Mouse (Mus musculus) forebrain, embryonic 10.5 days (tissue): Measurements from ENCODE around the gene Npm1. TPM values are rescaled to one million over a fixed set of nuclear protein-coding genes. Genes with fewer than 3 reads are reported as not detected.

Source experiments
- DNase-seq: peaks from one replicate; pipeline ENCODE4 v3.0.0-alpha.2; 2017; ENCODE audit warnings: low spot score; ENCODE audit errors: extremely low spot score
- H3K27ac ChIP-seq: fragments of 300-500 bp; sonication (generic); 2 replicates; pipeline ENCODE4 v1.5.1; 2016; ENCODE audit warnings: mild to moderate bottlenecking
- H3K27me3 ChIP-seq: fragments of 300-500 bp; sonication (generic); 2 replicates; pipeline ENCODE4 v1.6.1; 2016; ENCODE audit warnings: mild to moderate bottlenecking; ENCODE audit not compliant: poor library complexity, severe bottlenecking
- H3K36me3 ChIP-seq: fragments of 300-500 bp; sonication (generic); replicated peaks from 2 replicates; pipeline ENCODE4 v1.6.1; 2016; ENCODE audit warnings: mild to moderate bottlenecking, moderate library complexity
- H3K4me1 ChIP-seq: fragments of 300-500 bp; sonication (generic); 2 replicates; pipeline ENCODE4 v1.6.1; 2016
- H3K4me3 ChIP-seq: fragments of 300-500 bp; sonication (generic); 2 replicates; pipeline ENCODE4 v1.5.1; 2016; ENCODE audit warnings: mild to moderate bottlenecking, moderate library complexity
- H3K9me3 ChIP-seq: fragments of 300-500 bp; sonication (generic); 2 replicates; pipeline ENCODE4 v1.6.1; 2016; ENCODE audit warnings: mild to moderate bottlenecking, moderate library complexity
- WGBS: fragments of 180-500 bp; shearing (Covaris S2); methylation state at CpG from one replicate; pipeline ENCODE4 v1.1.7; 2016; 5-methylcytosine and 5-hydroxymethylcytosine counted together
- polyA plus RNA-seq: library from polyadenylated mRNA; unstranded; fragments of >200 nt; fragmentation: Nextera tagmentation; extraction: Ambion mirVana; gene quantifications from 2 replicates; pipeline ENCODE4 v1.2.1, GENCODE M21; 2016

The Npm1 gene
- polyA plus RNA-seq, 1 experiment from 2014 or later, result 1,478 TPM

GRCm38 (mm10) chr11:33170489-33170888 lies 7.5 kb upstream of the Npm1 start:
- Histone ChIP-seq H3K4me1 (no peaks in the 10 kb centered on the region), H3K27me3 (peaks cover 18% of the 10 kb centered on the region), H3K27ac (no peak overlapping the region), H3K9me3 (no peaks in the 10 kb centered on the region), H3K4me3 (no peak overlapping the region), H3K36me3 (no peaks in the 10 kb centered on the region)
- 14% methylated on average over 9 of the region's 9 CpGs for WGBS
- DNase-seq, result peak; percentile 48

DNA sequence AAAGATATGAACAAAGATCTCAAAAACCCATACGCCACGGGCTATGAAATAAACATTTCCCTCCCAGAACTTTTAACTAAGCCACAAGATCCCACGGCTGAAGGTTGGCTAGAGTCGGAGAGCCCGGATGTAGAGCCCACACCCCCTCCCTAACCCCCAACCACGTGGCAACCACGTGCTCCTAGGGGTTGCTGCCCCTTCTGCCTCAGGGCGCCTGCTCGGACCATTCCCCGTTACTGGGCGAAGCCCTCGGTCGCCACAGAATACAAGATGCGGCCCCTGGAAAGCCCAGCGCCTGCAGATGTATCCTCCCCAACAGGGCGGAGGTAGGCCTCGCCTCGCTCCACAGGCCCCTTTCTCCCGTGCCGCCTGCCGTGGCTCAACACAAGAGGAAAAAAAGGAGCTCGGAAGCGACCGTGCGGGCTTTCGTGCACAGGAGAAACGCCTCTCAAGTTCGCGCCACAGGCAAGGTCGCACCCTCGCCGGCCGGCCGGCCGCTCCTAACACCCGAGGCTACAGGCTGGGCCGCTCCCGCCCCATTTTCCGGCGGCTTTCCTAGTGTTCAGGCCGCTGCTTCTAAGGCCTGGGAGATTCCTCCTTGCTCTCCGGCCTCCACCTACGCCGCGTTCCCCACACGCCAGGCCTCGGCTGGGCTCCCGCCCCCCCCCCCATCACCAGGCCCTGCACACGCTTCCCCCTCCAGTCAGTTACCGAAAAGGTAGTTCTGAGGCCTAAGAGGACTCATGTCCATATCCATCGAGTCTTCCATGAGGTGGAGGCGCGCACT lies 602 bp downstream of the Npm1 start:
- peaks cover 46% of the 10 kb centered on the region for H3K36me3 ChIP-seq
- peaks cover 40% of the 10 kb centered on the region for H3K4me1 ChIP-seq
- WGBS, result 2% methylated on average over 53 of the region's 53 CpGs
- peak; percentile 80 for DNase-seq
- no peaks in the 10 kb centered on the region for H3K9me3 ChIP-seq
- H3K4me3 ChIP-seq, result peak overlapping the region; percentile 97
- peak overlapping the region; percentile 98 for H3K27ac ChIP-seq
- no peaks in the 10 kb centered on the region for H3K27me3 ChIP-seq

DNA sequence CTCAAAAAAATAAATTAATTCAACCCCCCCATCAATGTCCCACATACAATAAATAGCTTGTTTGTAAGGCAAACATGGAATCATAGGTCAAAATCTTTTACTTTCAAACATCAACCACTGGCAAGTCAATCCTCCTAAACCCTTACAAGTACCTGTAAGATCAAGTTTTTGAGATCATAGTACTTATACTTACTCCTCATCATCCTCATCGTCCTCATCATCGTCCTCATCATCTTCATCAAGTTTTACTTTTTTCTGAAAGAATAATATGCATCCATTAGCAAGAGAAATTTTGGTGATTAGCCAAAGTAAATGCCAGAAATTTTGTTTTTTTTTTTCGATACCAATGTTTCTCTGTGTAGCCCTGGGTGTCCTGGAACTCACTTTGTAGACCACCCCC lies 3.3 kb downstream of the Npm1 start:
- 92% methylated on average over 3 of the region's 3 CpGs for WGBS
- DNase-seq, result no peak

DNA sequence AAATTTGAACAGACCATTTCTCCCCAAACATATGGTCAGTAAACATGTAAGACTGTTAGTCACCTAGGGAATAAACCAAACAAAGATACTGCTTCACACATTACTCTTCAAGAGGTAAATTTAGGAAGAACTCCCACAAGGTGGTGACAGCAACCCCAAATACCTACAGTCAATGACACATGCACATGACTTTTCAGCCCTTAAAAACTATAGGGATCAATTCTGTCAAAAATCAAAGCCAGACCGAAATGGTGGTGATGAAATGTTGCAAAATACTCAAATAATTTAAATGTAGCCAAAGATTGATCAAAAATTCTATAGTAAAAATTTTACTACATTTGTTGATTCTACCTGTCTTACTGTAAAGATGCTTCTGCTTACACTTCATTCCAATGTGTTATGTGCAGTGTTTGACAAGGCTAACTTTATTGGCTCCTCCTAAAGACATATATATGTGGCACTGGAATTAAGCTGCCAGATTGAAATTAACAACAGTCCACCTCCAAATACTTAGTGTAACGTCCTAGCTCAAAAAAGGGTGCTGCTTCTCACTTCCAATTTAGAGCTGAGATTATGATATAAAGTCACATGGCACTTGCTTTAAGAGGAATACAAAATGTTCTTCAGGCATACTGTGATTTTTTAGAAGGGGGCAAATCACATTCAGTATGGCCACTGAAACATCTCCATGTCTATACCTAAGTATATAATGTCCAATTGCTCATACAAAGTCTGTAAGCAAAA lies 5.4 kb downstream of the Npm1 start:
- no peaks in the 10 kb centered on the region for H3K27me3 ChIP-seq
- no peak overlapping the region for H3K27ac ChIP-seq
- peaks cover 94% of the 10 kb centered on the region for H3K36me3 ChIP-seq
- WGBS, result 86% methylated on average over 2 of the region's 2 CpGs
- DNase-seq, result no peak
- peaks cover 33% of the 10 kb centered on the region for H3K4me1 ChIP-seq
- no peak overlapping the region for H3K4me3 ChIP-seq
- no peaks in the 10 kb centered on the region for H3K9me3 ChIP-seq

More for the DNA sequence above, 3.3 kb downstream of the Npm1 start:
- no peak overlapping the region for H3K27ac ChIP-seq
- H3K9me3 ChIP-seq, result no peaks in the 10 kb centered on the region
- H3K4me3 ChIP-seq, result no peak overlapping the region
- H3K36me3 ChIP-seq, result peaks cover 73% of the 10 kb centered on the region
- H3K4me1 ChIP-seq, result peaks cover 40% of the 10 kb centered on the region
- no peaks in the 10 kb centered on the region for H3K27me3 ChIP-seq

- H3K36me3 ChIP-seq, result peaks cover 100% of the 10 kb centered on the region
- 92% methylated on average over 4 of the region's 4 CpGs for WGBS
- no peak overlapping the region for H3K4me3 ChIP-seq
- H3K9me3 ChIP-seq, result no peaks in the 10 kb centered on the region
- no peak for DNase-seq
- H3K27ac ChIP-seq, result no peak overlapping the region
- H3K27me3 ChIP-seq, result no peaks in the 10 kb centered on the region
- peaks cover 32% of the 10 kb centered on the region for H3K4me1 ChIP-seq
Measured at GRCm38 (mm10) chr11:33156436-33157015, 6.5 kb downstream of the Npm1 start.

- no peak for DNase-seq
- Histone ChIP-seq H3K36me3 (peaks cover 100% of the 10 kb centered on the region), H3K27ac (no peak overlapping the region), H3K4me3 (no peak overlapping the region), H3K27me3 (no peaks in the 10 kb centered on the region), H3K9me3 (no peaks in the 10 kb centered on the region), H3K4me1 (peaks cover 12% of the 10 kb centered on the region)
- 95% methylated on average over 3 of the region's 3 CpGs for WGBS
Measured at GRCm38 (mm10) chr11:33154459-33154858, 8.5 kb downstream of the Npm1 start.

DNA sequence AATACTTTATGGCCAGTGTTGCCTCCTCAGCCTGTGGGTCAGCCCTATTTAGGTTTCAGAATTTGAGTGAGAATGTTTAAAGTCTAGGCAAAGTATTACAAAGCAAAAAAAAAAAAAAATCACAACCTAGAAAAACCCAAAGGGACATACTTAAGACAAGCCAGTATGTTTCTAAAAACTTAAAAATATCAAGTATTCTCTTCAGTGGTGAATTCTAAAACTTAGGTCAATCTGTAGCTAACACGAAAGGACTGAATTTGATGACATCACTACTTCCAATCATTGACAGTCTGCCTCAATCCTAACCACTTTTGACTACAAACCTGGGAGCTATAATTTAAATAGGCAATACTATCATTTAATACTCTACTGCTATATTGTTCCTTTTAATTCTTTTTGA lies 10.0 kb downstream of the Npm1 start:
- Histone ChIP-seq H3K9me3 (no peaks in the 10 kb centered on the region), H3K27ac (no peak overlapping the region), H3K4me3 (no peak overlapping the region), H3K4me1 (peaks cover 7% of the 10 kb centered on the region), H3K27me3 (peaks cover 4% of the 10 kb centered on the region), H3K36me3 (peaks cover 88% of the 10 kb centered on the region)
- no peak for DNase-seq
- 90% methylated on average over 1 of the region's 1 CpGs for WGBS

DNA sequence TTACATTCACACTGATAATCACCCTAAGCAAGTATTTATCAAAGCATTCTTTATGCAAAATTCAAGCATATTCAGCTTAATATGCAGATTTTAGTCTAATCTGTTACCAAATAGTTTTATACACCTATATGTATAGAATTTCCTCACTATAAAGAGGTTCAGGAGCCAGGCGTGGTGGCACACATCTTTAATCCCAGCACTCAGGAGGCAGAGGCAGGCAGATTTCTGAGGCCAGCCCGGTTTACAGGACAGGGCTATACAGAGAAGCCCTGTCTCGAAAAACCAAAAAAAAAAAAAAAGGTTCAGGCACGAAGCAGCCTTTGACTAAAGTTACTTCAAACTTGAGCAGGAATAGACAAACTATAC lies 11.2 kb downstream of the Npm1 start:
- Histone ChIP-seq H3K27me3 (peaks cover 16% of the 10 kb centered on the region), H3K4me3 (no peak overlapping the region)

GRCm38 (mm10) chr11:33151128-33151779 lies 11.8 kb downstream of the Npm1 start:
- WGBS, result 77% methylated on average over 3 of the region's 3 CpGs
- Histone ChIP-seq H3K36me3 (peaks cover 71% of the 10 kb centered on the region), H3K9me3 (no peaks in the 10 kb centered on the region), H3K4me1 (peaks cover 22% of the 10 kb centered on the region), H3K4me3 (no peak overlapping the region), H3K27ac (no peak overlapping the region), H3K27me3 (peaks cover 21% of the 10 kb centered on the region)
- no peak for DNase-seq

More for the DNA sequence above, 11.2 kb downstream of the Npm1 start:
- peaks cover 76% of the 10 kb centered on the region for H3K36me3 ChIP-seq
- H3K4me1 ChIP-seq, result peaks cover 17% of the 10 kb centered on the region
- DNase-seq, result no peak
- H3K27ac ChIP-seq, result no peak overlapping the region
- WGBS, result 78% methylated on average over 4 of the region's 4 CpGs
- H3K9me3 ChIP-seq, result no peaks in the 10 kb centered on the region

DNA sequence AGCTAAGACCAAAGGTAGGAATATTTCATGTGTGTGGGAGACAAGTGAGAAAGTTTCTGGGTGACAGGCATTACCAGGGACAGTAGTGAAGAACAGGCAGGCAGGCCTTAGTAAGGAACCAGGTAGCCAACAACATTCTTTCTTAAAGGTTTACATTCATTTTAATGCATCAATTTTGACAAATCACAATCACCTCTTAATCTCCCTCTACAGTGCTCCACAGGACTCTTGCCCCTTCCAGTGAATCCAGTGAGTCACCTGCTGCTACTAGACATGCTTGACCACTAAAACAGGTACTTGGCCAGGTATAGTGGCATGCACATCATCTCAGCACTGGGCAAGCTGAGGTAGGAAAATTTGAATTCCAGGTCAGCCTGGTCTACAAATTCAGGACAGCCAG lies 12.6 kb downstream of the Npm1 start:
- Histone ChIP-seq H3K9me3 (no peaks in the 10 kb centered on the region), H3K36me3 (peaks cover 62% of the 10 kb centered on the region), H3K4me3 (no peak overlapping the region), H3K27ac (no peak overlapping the region), H3K27me3 (peaks cover 30% of the 10 kb centered on the region), H3K4me1 (peaks cover 31% of the 10 kb centered on the region)
- no peak for DNase-seq

DNA sequence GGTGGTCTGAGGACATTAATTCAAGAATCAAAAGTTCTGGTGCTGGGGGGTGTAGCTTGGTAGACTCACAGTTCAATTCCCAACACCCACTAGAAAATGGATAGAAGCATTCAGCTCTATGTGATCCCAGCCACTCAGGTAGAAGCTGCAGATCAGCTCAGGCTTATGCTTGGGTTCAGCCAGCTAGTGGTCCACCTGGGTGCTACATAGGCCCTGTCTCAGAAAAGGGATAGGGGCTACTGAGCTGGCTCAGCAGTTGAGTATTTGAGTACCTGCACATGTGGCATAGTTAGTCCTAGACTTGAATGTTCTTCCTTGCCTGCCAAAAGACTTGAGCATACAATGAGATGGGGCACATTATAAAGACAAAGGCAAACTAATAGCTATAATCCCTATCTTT lies 13.6 kb downstream of the Npm1 start:
- Histone ChIP-seq H3K9me3 (no peaks in the 10 kb centered on the region), H3K4me3 (no peak overlapping the region), H3K27me3 (peaks cover 39% of the 10 kb centered on the region), H3K36me3 (peaks cover 53% of the 10 kb centered on the region), H3K27ac (no peak overlapping the region), H3K4me1 (peaks cover 40% of the 10 kb centered on the region)
- no peak for DNase-seq

GRCm38 (mm10) chr11:33149088-33149436 lies 13.9 kb downstream of the Npm1 start:
- 36% methylated on average over 3 of the region's 3 CpGs for WGBS
- H3K36me3 ChIP-seq, result peaks cover 49% of the 10 kb centered on the region

More at GRCm38 (mm10) chr11:33149088-33149436, 13.9 kb downstream of the Npm1 start:
- peaks cover 43% of the 10 kb centered on the region for H3K27me3 ChIP-seq
- H3K27ac ChIP-seq, result no peak overlapping the region
- peaks cover 44% of the 10 kb centered on the region for H3K4me1 ChIP-seq
- H3K4me3 ChIP-seq, result no peak overlapping the region
- H3K9me3 ChIP-seq, result no peaks in the 10 kb centered on the region
- DNase-seq, result no peak
